Mouse (Mus musculus) forebrain, postnatal 0 days (tissue): Measurements from ENCODE around the gene Ppat. TPM values are rescaled to one million over a fixed set of nuclear protein-coding genes. Genes with fewer than 3 reads are reported as not detected.

Experiments
- ATAC-seq: fragments of 200-750 bp; cut with Nextera tagmentation; 2 replicates; pipeline ENCODE4 v1.8.0; 2017; ENCODE audit warnings: mild to moderate bottlenecking, moderate library complexity
- DNase-seq: peaks from one replicate; pipeline ENCODE4 v3.0.0-alpha.2; 2015
- H3K27ac ChIP-seq: fragments of 300-500 bp; sonication (generic); 2 replicates; pipeline ENCODE4 v1.5.1; 2014; ENCODE audit warnings: low read depth, mild to moderate bottlenecking, antibody characterized with exemption, low read length, moderate library complexity, mixed read lengths
- H3K27me3 ChIP-seq: fragments of 300-500 bp; sonication (generic); 2 replicates; pipeline ENCODE4 v1.6.1; 2014; ENCODE audit warnings: mild to moderate bottlenecking, low read length, mixed read lengths; ENCODE audit not compliant: insufficient read depth
- H3K36me3 ChIP-seq: fragments of 300-500 bp; sonication (generic); 2 replicates; pipeline ENCODE4 v1.6.1; 2014; ENCODE audit warnings: mild to moderate bottlenecking, moderate library complexity; ENCODE audit not compliant: insufficient read depth
- H3K4me1 ChIP-seq: fragments of 300-500 bp; sonication (generic); 2 replicates; pipeline ENCODE4 v1.6.1; 2014; ENCODE audit warnings: antibody characterized with exemption; ENCODE audit not compliant: insufficient read depth
- H3K4me2 ChIP-seq: fragments of 300-500 bp; sonication (generic); 2 replicates; pipeline ENCODE4 v1.6.1; 2014; ENCODE audit warnings: low read depth, mild to moderate bottlenecking, moderate library complexity
- H3K4me3 ChIP-seq: fragments of 300-500 bp; sonication (generic); 2 replicates; pipeline ENCODE4 v1.5.1; 2014; ENCODE audit warnings: low read depth, low read length, mixed read lengths
- H3K9ac ChIP-seq: fragments of 300-500 bp; sonication (generic); 2 replicates; pipeline ENCODE4 v1.6.1; 2014; ENCODE audit warnings: mild to moderate bottlenecking
- H3K9me3 ChIP-seq: fragments of 300-500 bp; sonication (generic); 2 replicates; pipeline ENCODE4 v1.6.1; 2016; ENCODE audit warnings: low read length
- CTCF ChIP-seq: sonication (generic); IDR thresholded peaks from 2 replicates; pipeline ENCODE4 v1.5.1; 2016; ENCODE audit warnings: antibody characterized with exemption, control low read depth, low read depth
- WGBS: fragments of 180-500 bp; shearing (Covaris S2); extraction: QIAGEN DNeasy Blood & Tissue Kit; methylation state at CpG from one replicate; pipeline ENCODE4 v1.1.7; 2014; 5-methylcytosine and 5-hydroxymethylcytosine counted together
- polyA plus RNA-seq: library from polyadenylated mRNA; unstranded; fragments of >200 nt; fragmentation: Nextera tagmentation; extraction: Ambion mirVana; gene quantifications from 2 replicates; pipeline ENCODE4 v1.2.1, GENCODE M21; 2015
- total RNA-seq: library from RNA; depleted of rRNA; stranded (reverse); fragments of >200 nt; gene quantifications from 2 replicates; pipeline ENCODE4 v1.2.3, GENCODE M21; 2014

Ppat gene
- total and polyA plus RNA-seq, 2 experiments from 2014 or later: 11.2 to 16.1 TPM

DNA sequence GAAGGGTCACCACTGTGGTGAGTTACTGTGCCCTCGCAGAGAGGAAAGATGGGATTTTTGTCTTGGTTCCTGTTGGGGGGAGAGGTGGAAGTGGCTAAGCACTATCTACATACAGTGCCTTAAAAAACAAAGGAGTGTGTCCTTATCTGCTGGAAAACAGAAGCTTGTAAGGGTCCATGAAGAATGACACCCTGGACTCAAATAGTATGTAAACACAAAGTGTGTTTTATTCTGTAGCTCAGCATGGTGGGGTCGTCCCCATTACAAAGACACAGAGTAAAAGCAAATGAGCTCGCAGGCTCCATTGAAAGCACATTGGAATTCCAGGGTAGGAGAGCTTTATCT, 45.3 kb downstream of the Ppat start:
- H3K9me3 ChIP-seq: no peaks in the 10 kb centered on the region
- no peaks in the 10 kb centered on the region for H3K4me1 ChIP-seq
- H3K27ac ChIP-seq: peak overlapping the region; percentile 88
- H3K36me3 ChIP-seq: no peaks in the 10 kb centered on the region
- H3K4me3 ChIP-seq: peak overlapping the region; percentile 80
- H3K9ac ChIP-seq: peak overlapping the region; percentile 73
- TF ChIP-seq CTCF: no peak
- no peak for ATAC-seq
- no peak for DNase-seq
- WGBS: 35% methylated on average over 3 of the region's 3 CpGs
- peak overlapping the region; percentile 62 for H3K4me2 ChIP-seq
- no peaks in the 10 kb centered on the region for H3K27me3 ChIP-seq

DNA sequence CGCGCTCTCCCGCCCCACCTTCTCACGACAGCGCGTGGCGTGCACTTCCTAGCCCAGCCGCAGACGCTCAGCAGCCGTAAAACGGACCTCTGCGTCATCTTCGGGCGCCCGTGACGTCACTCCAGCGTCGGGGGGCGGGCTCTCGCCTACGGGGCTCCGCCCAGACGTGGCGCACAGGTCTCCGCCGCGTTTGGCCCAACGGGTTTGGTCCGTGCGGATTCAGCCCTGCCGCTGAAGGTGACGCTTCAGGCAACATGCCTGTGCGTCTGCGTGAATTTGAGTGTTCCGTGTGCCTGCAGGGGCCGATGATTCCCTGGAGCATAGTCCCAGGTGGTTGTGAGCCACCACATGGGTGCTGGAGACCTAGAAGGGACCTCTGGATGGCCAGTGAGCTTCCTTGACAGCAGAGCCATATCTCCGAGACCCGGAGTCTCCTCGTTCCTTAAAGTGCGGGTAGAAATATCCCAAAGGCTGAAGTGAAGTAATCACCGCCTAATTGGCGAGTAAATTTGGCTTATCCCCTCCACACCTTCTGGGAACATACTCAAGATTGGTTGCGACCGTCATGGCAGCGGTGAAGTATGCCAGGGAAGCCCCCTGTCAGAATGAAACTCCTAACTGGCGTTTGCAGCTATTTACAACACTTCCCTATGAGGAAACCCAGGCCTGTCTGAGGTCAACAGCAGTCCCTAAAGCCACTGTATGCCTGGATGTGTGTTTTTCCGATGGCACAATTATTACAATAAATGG, 45.8 kb downstream of the Ppat start, which contains the start of gene Aasdh:
Gene Aasdh (minus strand): TSS at position 110 of the 750 bp plus-strand sequence.
- Histone ChIP-seq H3K27me3 (no peaks in the 10 kb centered on the region), H3K27ac (peak within 1 kb of the TSS; percentile 88), H3K4me1 (no peaks in the 10 kb centered on the region), H3K36me3 (no peaks in the 10 kb centered on the region), H3K9me3 (no peaks in the 10 kb centered on the region), H3K4me2 (peak within 1 kb of the TSS; percentile 62), H3K9ac (peak within 1 kb of the TSS; percentile 73), H3K4me3 (peak within 1 kb of the TSS; percentile 80)
- ATAC-seq: peak; percentile 98
- DNase-seq: peak; percentile 99
- peak; percentile 59 for TF ChIP-seq CTCF
- 2% methylated on average over 47 of the region's 47 CpGs for WGBS

DNA sequence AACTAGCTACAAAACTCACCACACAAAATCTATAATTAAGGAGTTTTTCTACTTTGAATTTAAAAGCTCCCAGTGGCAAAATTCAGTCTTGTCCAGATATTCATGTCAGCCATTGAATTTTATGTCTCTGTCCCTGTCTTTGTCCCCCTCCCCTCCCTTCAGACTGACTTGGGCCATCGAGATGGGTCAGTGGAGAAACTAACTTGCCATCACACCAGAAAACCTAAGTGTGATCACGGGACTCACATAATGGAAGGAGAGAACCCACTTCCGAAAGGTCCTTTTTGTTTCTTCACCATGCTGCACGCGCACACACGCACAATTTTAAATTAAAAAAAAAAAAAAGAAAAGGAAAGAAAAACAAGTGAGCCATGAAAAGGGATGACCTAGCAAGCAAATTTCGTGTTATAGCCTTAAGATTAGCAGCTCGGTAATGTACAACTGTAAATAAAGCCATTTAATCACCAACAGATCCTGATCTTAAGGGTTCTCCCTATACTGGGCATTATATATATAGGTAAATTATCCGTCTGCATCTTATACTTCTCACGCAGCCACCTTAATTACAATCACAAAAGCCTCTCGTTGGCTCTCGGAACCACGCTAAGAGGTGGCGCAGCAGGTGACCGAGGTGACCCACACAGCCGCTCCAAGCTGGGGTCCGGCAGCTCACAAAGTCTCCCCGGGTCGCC, 46.5 kb downstream of the Ppat start:
- DNase-seq (no peak), ATAC-seq (peak; percentile 44)
- TF ChIP-seq CTCF: no peak

DNA sequence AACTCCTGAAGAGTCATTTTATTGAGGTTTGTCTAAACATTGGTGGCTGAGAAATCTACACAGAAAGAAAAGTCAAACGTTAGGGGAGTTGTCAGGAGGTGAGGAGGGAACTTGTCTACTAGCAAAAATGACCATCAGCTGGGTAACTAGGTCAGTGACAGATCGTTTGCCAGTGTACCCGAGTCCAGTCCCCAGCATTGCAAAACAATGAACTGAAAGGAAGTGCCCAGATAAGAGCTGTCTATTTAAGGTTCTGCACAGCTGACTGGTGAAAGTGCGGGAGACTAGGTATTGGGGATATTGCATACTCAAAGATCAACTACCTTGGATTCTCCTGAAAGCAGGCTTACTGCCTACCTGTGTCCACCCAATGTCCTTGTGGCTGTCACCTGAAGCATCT, 49.2 kb downstream of the Ppat start:
- H3K9me3 ChIP-seq: no peaks in the 10 kb centered on the region
- DNase-seq (no peak), ATAC-seq (no peak)
- no peaks in the 10 kb centered on the region; the same call in 1 of the 2 replicates for H3K36me3 ChIP-seq
- TF ChIP-seq CTCF: no peak
- H3K9ac ChIP-seq: no peak overlapping the region
- H3K27ac ChIP-seq: no peak overlapping the region
- H3K27me3 ChIP-seq: no peaks in the 10 kb centered on the region
- H3K4me3 ChIP-seq: no peak overlapping the region
- 76% methylated on average over 4 of the region's 4 CpGs for WGBS
- H3K4me2 ChIP-seq: no peak overlapping the region
- no peaks in the 10 kb centered on the region for H3K4me1 ChIP-seq

More for the DNA sequence above, 46.5 kb downstream of the Ppat start:
- peak overlapping the region; percentile 62 for H3K4me2 ChIP-seq
- H3K9ac ChIP-seq: peak overlapping the region; percentile 73
- H3K27ac ChIP-seq: peak overlapping the region; percentile 88
- H3K4me3 ChIP-seq: peak overlapping the region; percentile 80
- H3K4me1 ChIP-seq: no peaks in the 10 kb centered on the region
- no peaks in the 10 kb centered on the region for H3K9me3 ChIP-seq
- under 1% methylated on average over 19 of the region's 19 CpGs for whole genome bisulfite sequencing
- H3K27me3 ChIP-seq: no peaks in the 10 kb centered on the region
- H3K36me3 ChIP-seq: no peaks in the 10 kb centered on the region

DNA sequence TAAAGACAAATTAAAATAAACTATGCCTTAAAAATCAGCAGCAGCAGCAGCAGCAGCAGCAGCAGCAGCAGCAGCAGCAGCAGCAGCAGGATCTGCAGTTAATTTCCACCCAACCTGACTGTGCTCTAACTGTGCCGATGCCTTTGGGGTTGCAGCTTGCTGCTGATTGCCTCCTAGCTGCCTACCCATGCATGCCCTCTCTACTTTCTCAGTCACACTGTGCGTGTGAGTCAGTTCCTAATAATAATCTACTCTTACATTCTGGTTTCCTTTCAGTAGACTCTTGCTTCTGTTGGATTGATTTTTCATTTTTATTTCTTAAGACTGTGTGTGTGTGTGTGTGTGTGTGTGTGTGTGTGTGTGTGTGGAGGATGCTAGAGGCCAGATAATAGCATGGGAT, 58.3 kb downstream of the Ppat start:
- DNase-seq: no peak
- Histone ChIP-seq H3K27ac (no peak overlapping the region), H3K27me3 (no peaks in the 10 kb centered on the region), H3K9ac (no peak overlapping the region), H3K4me3 (no peak overlapping the region), H3K36me3 (peaks cover 39% of the 10 kb centered on the region), H3K4me2 (no peak overlapping the region), H3K4me1 (no peaks in the 10 kb centered on the region), H3K9me3 (no peaks in the 10 kb centered on the region)
- WGBS: 90% methylated on average over 2 of the region's 2 CpGs
- TF ChIP-seq CTCF: no peak
- no peak for ATAC-seq

DNA sequence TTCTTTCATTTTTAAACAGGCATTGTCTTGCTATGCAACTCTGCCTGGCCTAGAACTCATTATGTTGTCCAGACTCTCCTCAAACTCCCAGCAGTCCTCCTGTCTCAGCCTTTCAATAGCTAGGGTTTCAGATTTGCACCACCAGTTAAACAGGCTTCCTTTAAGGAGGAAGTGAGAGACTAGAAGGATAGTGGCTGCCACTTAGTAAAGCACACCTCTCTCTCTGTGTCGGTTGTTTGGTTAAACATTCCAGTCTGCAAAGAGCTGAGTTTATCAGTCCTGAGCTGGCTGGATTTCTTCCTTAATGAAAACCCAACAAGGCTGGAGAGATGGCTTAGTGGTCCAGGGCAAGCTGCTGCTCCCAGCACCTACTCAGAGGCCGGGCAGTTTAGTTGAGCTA, 58.8 kb downstream of the Ppat start:
- H3K4me2 ChIP-seq: no peak overlapping the region
- no peak overlapping the region for H3K4me3 ChIP-seq
- no peak overlapping the region for H3K27ac ChIP-seq
- peaks cover 39% of the 10 kb centered on the region for H3K36me3 ChIP-seq
- TF ChIP-seq CTCF: no peak
- DNase-seq (no peak), ATAC-seq (no peak)
- H3K9ac ChIP-seq: no peak overlapping the region
- no peaks in the 10 kb centered on the region for H3K9me3 ChIP-seq
- no peaks in the 10 kb centered on the region for H3K27me3 ChIP-seq
- 86% methylated on average over 2 of the region's 2 CpGs for WGBS
- H3K4me1 ChIP-seq: no peaks in the 10 kb centered on the region

DNA sequence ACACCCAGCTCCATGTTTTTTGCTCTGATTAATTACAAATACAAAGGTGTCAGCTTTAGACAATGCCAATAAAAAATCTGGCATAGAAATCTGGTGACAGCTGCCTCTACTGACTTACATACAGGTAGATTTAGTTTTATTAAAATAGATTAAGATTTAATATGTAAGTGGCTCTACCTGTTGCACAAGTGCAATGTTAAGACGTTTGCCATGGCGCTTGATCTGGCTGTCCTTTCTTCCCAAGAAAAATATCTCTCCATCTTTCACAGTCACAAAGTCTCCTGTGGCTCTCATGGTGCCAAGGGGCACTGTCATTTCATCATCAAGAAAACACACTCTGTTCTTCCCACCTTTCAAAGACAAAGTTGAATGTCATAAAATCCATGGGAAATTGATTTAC, 64.4 kb downstream of the Ppat start:
- TF ChIP-seq CTCF: no peak

More for the DNA sequence above, 64.4 kb downstream of the Ppat start:
- H3K9ac ChIP-seq: no peak overlapping the region
- DNase-seq (no peak), ATAC-seq (no peak)
- H3K9me3 ChIP-seq: no peaks in the 10 kb centered on the region
- H3K4me3 ChIP-seq: no peak overlapping the region
- peaks cover 64% of the 10 kb centered on the region for H3K36me3 ChIP-seq
- WGBS: 99% methylated on average over 2 of the region's 2 CpGs
- H3K4me2 ChIP-seq: no peak overlapping the region
- H3K27me3 ChIP-seq: no peaks in the 10 kb centered on the region
- H3K4me1 ChIP-seq: no peaks in the 10 kb centered on the region
- H3K27ac ChIP-seq: no peak overlapping the region
